Mouse (Mus musculus) neural tube, embryonic 14.5 days (tissue): ENCODE measurements around the gene Lrrc9. TPM values are rescaled to one million over a fixed set of nuclear protein-coding genes. Genes with fewer than 3 reads are reported as not detected.

ENCODE experiments used
- ATAC-seq: fragments of 200-750 bp; cut with Nextera tagmentation; 2 replicates; pipeline ENCODE4 v1.8.0; 2017; ENCODE audit warnings: low read depth, mild to moderate bottlenecking, moderate TSS enrichment, moderate library complexity
- H3K27ac ChIP-seq: fragments of 300-500 bp; sonication (generic); 2 replicates; pipeline ENCODE4 v1.5.1; 2014; ENCODE audit warnings: low read depth, mild to moderate bottlenecking, control low read depth, low read length, moderate library complexity, mixed read lengths
- H3K27me3 ChIP-seq: fragments of 300-500 bp; sonication (generic); 2 replicates; pipeline ENCODE4 v1.6.1; 2014; ENCODE audit warnings: low read length; ENCODE audit not compliant: control insufficient read depth, insufficient read depth
- H3K36me3 ChIP-seq: fragments of 300-500 bp; sonication (generic); 2 replicates; pipeline ENCODE4 v1.6.1; 2014; ENCODE audit warnings: low read length, mixed read lengths; ENCODE audit not compliant: control insufficient read depth, insufficient read depth
- H3K4me1 ChIP-seq: fragments of 300-500 bp; sonication (generic); 2 replicates; pipeline ENCODE4 v1.6.1; 2014; ENCODE audit warnings: low read length; ENCODE audit not compliant: control insufficient read depth, insufficient read depth
- H3K4me2 ChIP-seq: fragments of 300-500 bp; sonication (generic); 2 replicates; pipeline ENCODE4 v1.6.1; 2014; ENCODE audit warnings: mild to moderate bottlenecking, low read depth, low read length, control low read depth
- H3K4me3 ChIP-seq: fragments of 300-500 bp; sonication (generic); 2 replicates; pipeline ENCODE4 v1.5.1; 2014; ENCODE audit warnings: low read depth, low read length, control low read depth, mixed read lengths
- H3K9ac ChIP-seq: fragments of 300-500 bp; sonication (generic); replicated peaks from 2 replicates; pipeline ENCODE4 v1.6.1; 2014; ENCODE audit warnings: low read depth, mild to moderate bottlenecking, control low read depth, low read length, mixed read lengths
- H3K9me3 ChIP-seq: fragments of 300-500 bp; sonication (generic); 2 replicates; pipeline ENCODE4 v1.6.1; 2016; ENCODE audit warnings: low read length; ENCODE audit not compliant: control insufficient read depth
- WGBS: fragments of 180-500 bp; shearing (Covaris S2); extraction: QIAGEN DNeasy Blood & Tissue Kit; methylation state at CpG from one replicate; pipeline ENCODE4 v1.1.7; 2014; 5-methylcytosine and 5-hydroxymethylcytosine counted together
- polyA plus RNA-seq: library from polyadenylated mRNA; unstranded; fragments of >200 nt; fragmentation: Nextera tagmentation; extraction: Ambion mirVana; gene quantifications from 2 replicates; pipeline ENCODE4 v1.2.1, GENCODE M21; 2014

Gene Lrrc9
- polyA plus RNA-seq: 5.3 and 6.6 TPM in 2 replicates

- under 1% methylated on average over 31 of the region's 31 CpGs for WGBS
- Histone ChIP-seq H3K27ac (no peak within 1 kb of the TSS), H3K4me1 (0 out of 2 replicates have a peak, but pooled peaks cover 4% of the 10 kb centered on the region), H3K9ac (peak within 1 kb of the TSS; percentile 39), H3K27me3 (no peaks in the 10 kb centered on the region), H3K4me2 (peak within 1 kb of the TSS; percentile 77), H3K9me3 (no peaks in the 10 kb centered on the region), H3K36me3 (no peaks in the 10 kb centered on the region), H3K4me3 (peak within 1 kb of the TSS; percentile 42)
- ATAC-seq: peak; percentile 85
Measured at GRCm38 (mm10) chr12:72441839-72442576, at the start of gene Lrrc9. TSS of gene Lrrc9 (plus strand) at chr12:72441866.

DNA sequence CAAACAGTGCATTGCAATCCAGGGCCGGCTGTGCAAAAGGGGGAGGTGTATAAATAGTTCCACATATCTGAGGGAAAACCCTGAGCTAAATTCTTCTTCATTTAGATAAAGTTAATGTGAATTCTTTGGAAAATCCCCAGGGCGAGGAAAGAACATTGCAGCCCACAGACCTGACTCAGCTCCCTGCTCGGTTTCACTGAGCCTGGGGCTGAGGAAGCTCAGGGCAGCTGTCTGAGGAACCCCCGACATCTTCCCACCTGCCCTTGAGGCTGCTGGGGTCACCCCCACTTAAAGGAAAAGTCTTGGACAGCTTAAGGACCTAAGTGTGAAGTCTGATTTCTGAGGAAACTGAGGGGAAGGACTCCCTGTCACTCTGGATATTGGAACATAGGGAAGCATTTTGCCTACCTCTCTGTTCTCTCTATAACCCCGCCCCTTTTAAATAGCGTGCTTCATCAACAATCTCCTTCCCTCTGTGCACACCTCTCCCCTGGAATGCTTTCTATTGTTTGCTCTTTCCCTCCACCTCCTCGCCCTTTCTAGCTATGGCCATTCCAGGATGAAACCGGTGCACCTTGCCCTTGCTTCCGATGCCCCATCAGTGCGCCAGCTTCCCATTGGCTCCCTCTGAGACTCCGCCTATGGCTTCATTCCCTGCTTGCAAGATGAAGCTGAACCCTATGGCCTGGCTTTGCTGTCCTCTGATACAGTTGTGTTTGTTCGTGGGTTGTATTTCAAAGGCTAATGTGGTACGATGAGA is 48.4 kb upstream of the Lrrc9 start:
- H3K4me2 ChIP-seq: no peak overlapping the region
- WGBS: 59% methylated on average over 13 of the region's 13 CpGs
- no peaks in the 10 kb centered on the region for H3K4me1 ChIP-seq
- H3K27ac ChIP-seq: no peak overlapping the region
- ATAC-seq: no peak
- no peaks in the 10 kb centered on the region for H3K27me3 ChIP-seq
- no peaks in the 10 kb centered on the region for H3K36me3 ChIP-seq
- H3K9ac ChIP-seq: no peak overlapping the region
- H3K9me3 ChIP-seq: no peaks in the 10 kb centered on the region
- no peak overlapping the region for H3K4me3 ChIP-seq

- Histone ChIP-seq H3K27ac (no peak overlapping the region), H3K27me3 (no peaks in the 10 kb centered on the region), H3K9ac (no peak overlapping the region), H3K4me3 (no peak overlapping the region), H3K4me2 (no peak overlapping the region), H3K4me1 (peaks cover 5% of the 10 kb centered on the region; the same call in 1 of the 2 replicates), H3K36me3 (no peaks in the 10 kb centered on the region), H3K9me3 (no peaks in the 10 kb centered on the region)
- ATAC-seq: no peak
- WGBS: 41% methylated on average over 5 of the region's 5 CpGs
Measured at GRCm38 (mm10) chr12:72405031-72405430, 36.6 kb upstream of the Lrrc9 start.

DNA sequence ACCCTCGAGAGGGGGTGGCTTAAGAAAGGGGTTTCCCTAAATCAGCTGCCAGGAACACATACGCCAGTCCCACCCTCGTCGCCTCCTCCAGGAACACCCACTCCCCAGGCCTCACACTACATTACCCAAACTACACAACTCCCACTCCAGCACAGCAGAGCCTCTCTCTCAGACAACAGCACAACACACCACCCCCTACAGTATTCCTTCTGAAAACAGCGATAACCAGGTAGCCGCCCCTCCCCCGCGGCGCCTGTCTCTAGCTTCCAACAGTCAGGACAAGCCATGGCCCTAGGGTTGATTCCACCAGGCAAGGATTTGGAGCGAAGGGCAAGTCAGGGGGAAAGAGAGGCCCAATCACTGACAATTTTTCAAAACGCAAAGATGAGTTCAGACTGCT is 34.5 kb upstream of the Lrrc9 start:
- Histone ChIP-seq H3K27ac (no peak overlapping the region), H3K9me3 (no peaks in the 10 kb centered on the region), H3K9ac (peak overlapping the region; percentile 78; the same call in 1 of the 2 replicates), H3K4me3 (peak overlapping the region; percentile 70), H3K27me3 (no peaks in the 10 kb centered on the region), H3K4me1 (peaks cover 5% of the 10 kb centered on the region; the same call in 1 of the 2 replicates), H3K4me2 (peak overlapping the region; percentile 79), H3K36me3 (no peaks in the 10 kb centered on the region)
- ATAC-seq: peak; percentile 26; the same call in 1 of the 2 replicates
- WGBS: 9% methylated on average over 11 of the region's 11 CpGs

- H3K4me3 ChIP-seq: peak overlapping the region; percentile 70
- ATAC-seq: peak; percentile 57
- no peaks in the 10 kb centered on the region for H3K27me3 ChIP-seq
- peak overlapping the region; percentile 55 for H3K27ac ChIP-seq
- WGBS: under 1% methylated on average over 17 of the region's 17 CpGs
- no peaks in the 10 kb centered on the region for H3K9me3 ChIP-seq
- peak overlapping the region; percentile 78 for H3K9ac ChIP-seq
- no peaks in the 10 kb centered on the region for H3K36me3 ChIP-seq
- peak overlapping the region; percentile 79 for H3K4me2 ChIP-seq
- peaks cover 5% of the 10 kb centered on the region; the same call in 1 of the 2 replicates for H3K4me1 ChIP-seq
Measured at GRCm38 (mm10) chr12:72407721-72408110, 34.0 kb upstream of the Lrrc9 start.

GRCm38 (mm10) chr12:72408111-72408891 is 33.4 kb upstream of the Lrrc9 start:
- H3K4me3 ChIP-seq: peak overlapping the region; percentile 70
- H3K27me3 ChIP-seq: no peaks in the 10 kb centered on the region
- H3K4me1 ChIP-seq: peaks cover 5% of the 10 kb centered on the region; the same call in 1 of the 2 replicates
- ATAC-seq: peak; percentile 84
- H3K36me3 ChIP-seq: no peaks in the 10 kb centered on the region
- no peaks in the 10 kb centered on the region for H3K9me3 ChIP-seq
- H3K4me2 ChIP-seq: peak overlapping the region; percentile 79
- WGBS: under 1% methylated on average over 60 of the region's 63 CpGs
- peak overlapping the region; percentile 55 for H3K27ac ChIP-seq
- H3K9ac ChIP-seq: peak overlapping the region; percentile 78

DNA sequence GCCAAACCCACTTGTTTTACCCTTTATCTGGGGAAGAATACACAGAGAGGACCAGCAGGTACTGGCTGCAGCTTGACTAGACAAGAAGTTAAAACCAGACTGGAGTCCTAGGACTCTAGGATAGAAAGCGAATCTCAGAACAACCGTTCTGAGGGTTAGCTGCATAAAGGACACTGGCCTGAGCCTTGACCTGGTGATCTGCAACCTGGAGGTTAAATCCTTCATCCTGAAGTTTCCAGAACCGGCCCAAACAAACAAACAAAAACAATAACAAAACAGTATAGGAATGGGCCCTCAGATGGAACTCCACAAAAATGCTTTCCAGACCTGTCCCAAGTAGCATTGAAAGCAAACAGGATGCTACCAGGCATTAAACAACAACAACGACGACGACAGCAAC is 32.7 kb upstream of the Lrrc9 start, which contains the start of gene Rtn1:
Gene Rtn1, minus strand, starts transcription at position 101 of the 400 bp plus-strand sequence.
- H3K9me3 ChIP-seq: no peaks in the 10 kb centered on the region
- no peaks in the 10 kb centered on the region for H3K27me3 ChIP-seq
- peak within 1 kb of the TSS; percentile 70 for H3K4me3 ChIP-seq
- no peak for ATAC-seq
- peaks cover 5% of the 10 kb centered on the region; the same call in 1 of the 2 replicates for H3K4me1 ChIP-seq
- 25% methylated on average over 6 of the region's 6 CpGs for WGBS
- peak within 1 kb of the TSS; percentile 55 for H3K27ac ChIP-seq
- H3K36me3 ChIP-seq: no peaks in the 10 kb centered on the region
- peak within 1 kb of the TSS; percentile 79 for H3K4me2 ChIP-seq
- H3K9ac ChIP-seq: peak within 1 kb of the TSS; percentile 78

DNA sequence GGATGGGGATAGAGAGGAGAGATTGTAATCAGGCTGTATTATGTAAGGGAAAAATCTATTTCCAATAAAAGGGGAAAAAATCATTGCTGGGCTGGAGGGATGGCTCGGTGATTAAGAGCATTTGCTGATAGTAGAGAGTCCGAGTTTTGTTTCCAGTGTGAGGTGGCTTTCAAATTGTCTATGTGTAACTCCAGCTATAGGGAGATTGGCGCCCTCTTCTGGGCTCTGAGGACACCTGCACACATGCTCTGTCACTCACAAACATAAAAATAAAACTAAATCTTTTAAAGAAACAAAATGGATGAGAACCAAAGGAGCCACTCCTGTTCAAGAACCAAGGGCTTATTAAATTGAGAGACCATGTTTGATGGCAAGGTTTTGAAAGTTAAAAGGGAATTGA is 23.9 kb upstream of the Lrrc9 start:
- Histone ChIP-seq H3K36me3 (no peaks in the 10 kb centered on the region), H3K4me3 (no peak overlapping the region), H3K27me3 (no peaks in the 10 kb centered on the region), H3K4me1 (no peaks in the 10 kb centered on the region), H3K9me3 (no peaks in the 10 kb centered on the region), H3K4me2 (no peak overlapping the region), H3K9ac (no peak overlapping the region), H3K27ac (no peak overlapping the region)
- ATAC-seq: no peak
- WGBS: 34% methylated on average over 3 of the region's 3 CpGs
